In the genomic region with DNA sequence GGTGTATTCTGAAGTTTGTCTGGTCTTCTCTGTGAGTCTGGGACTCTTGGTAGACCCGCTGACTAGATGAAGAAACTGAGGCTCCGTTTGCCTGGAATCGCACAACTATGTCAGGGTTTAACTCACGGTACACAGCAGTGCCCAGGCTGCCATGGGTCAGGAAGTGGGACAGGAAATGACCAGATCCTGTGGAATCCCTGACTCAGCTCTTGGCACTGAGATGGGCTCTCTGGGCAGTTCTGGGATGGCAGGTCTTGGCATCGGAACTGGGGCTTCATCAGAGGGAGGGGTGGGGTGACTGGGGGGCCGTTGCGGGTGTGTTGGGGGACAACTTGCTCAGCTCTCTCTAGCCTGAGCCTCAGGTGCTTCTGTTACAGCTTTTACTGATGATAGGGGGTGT, we compare ENCODE assay signal across 11 mouse cellular contexts. TPM values are rescaled to one million over a fixed set of nuclear protein-coding genes. Genes with fewer than 3 reads are reported as not detected.
A peak's percentile ranks its signal among the peaks of the same experiment; 100 is the strongest.
DNase-seq lines count a peak whose midpoint lies in the region; ATAC-seq and TF ChIP-seq lines count a peak whose summit lies in the region.
"Had no signal": no experiment of that assay in that cellular context is flagged by ENCODE, and none has a peak within 500 bp of the region (broad histone marks: within the 10 kb centered on the region; RNA-seq: fewer than 3 reads in every experiment).

No protein-coding gene starts in this region.

- no peaks in the 10 kb centered on the region for H3K9me3 ChIP-seq in heart, embryonic 13.5 days
- H3K9me3 ChIP-seq in limb, embryonic 10.5 days (replicated peaks) = no peaks in the 10 kb centered on the region
- H3K9me3 ChIP-seq: liver, embryonic 15.5 days had no signal

- H3K27ac ChIP-seq in heart, embryonic 13.5 days (replicated peaks) = peak overlapping the region; percentile 97
- H3K27ac ChIP-seq in limb, embryonic 10.5 days = 0 out of 2 replicates have a peak overlapping the region, but pooled peaks have one; percentile 65

- peak overlapping the region; percentile 70 for H3K9ac ChIP-seq in heart, embryonic 13.5 days
- H3K9ac ChIP-seq: liver, embryonic 15.5 days had no signal

- peaks cover 89% of the 10 kb centered on the region for H3K4me1 ChIP-seq in heart, embryonic 13.5 days
- peaks cover 76% of the 10 kb centered on the region for H3K4me1 ChIP-seq in limb, embryonic 10.5 days

- H3K27me3 ChIP-seq in C2C12 (ENCODE audit: control insufficient read depth, insufficient read depth, insufficient read length) = no peaks in the 10 kb centered on the region
- H3K27me3 ChIP-seq in heart, embryonic 13.5 days (replicated peaks) = no peaks in the 10 kb centered on the region
- no peaks in the 10 kb centered on the region for H3K27me3 ChIP-seq in limb, embryonic 10.5 days (ENCODE audit: low read depth, poor library complexity, severe bottlenecking)

- no peak for ATAC-seq in heart, embryonic 13.5 days (ENCODE audit: extremely low read depth, insufficient number of reproducible peaks, low FRiP score, low TSS enrichment)
- no peak for ATAC-seq in megakaryocyte-erythroid progenitor cell, adult 5-6 weeks (replicated peaks; ENCODE audit: low FRiP score, low TSS enrichment, poor library complexity, severe bottlenecking)

- peak overlapping the region; percentile 54 for H3K4me2 ChIP-seq in heart, embryonic 13.5 days
- H3K4me2 ChIP-seq: liver, embryonic 15.5 days had no signal

- TF ChIP-seq CTCF in C2C12 (IDR thresholded peaks at IDR 0.05; ENCODE audit: control insufficient read depth, insufficient read depth, insufficient read length) = no peak

- H3K79me2 ChIP-seq in C2C12 (ENCODE audit: control insufficient read depth, insufficient read depth) = peaks cover 100% of the 10 kb centered on the region

- 52% methylated on average over 7 of the region's 7 CpGs for WGBS in heart, embryonic 13.5 days
- WGBS in limb, embryonic 10.5 days = 76% methylated on average over 7 of the region's 7 CpGs

- no peak overlapping the region for H3K4me3 ChIP-seq in C2C12 (ENCODE audit: insufficient read depth, poor library complexity, severe bottlenecking)
- H3K4me3 ChIP-seq in heart, embryonic 13.5 days = no peak overlapping the region
- H3K4me3 ChIP-seq in limb, embryonic 10.5 days = no peak overlapping the region
- H3K4me3 ChIP-seq: liver, embryonic 15.5 days had no signal

- peaks cover 95% of the 10 kb centered on the region for H3K36me3 ChIP-seq in C2C12 (ENCODE audit: control insufficient read depth, insufficient read depth)
- H3K36me3 ChIP-seq in heart, embryonic 13.5 days = peaks cover 21% of the 10 kb centered on the region
- H3K36me3 ChIP-seq in limb, embryonic 10.5 days = peaks cover 37% of the 10 kb centered on the region
- H3K36me3 ChIP-seq: liver, embryonic 15.5 days had no signal

- DNase-seq in NIH3T3 (ENCODE audit: low read depth) = peak; percentile 77
- no peak for DNase-seq in limb, embryonic 10.5 days (ENCODE audit: low spot score)
- no peak for DNase-seq in cerebellum, adult 9-11 months
- DNase-seq in frontal cortex, postnatal 25 days (ENCODE audit: low spot score in 2 of 2) = no peak
- DNase-seq in layer of hippocampus, adult 18-20 months (ENCODE audit: low spot score in 2 of 2) = no peak
- DNase-seq: gastrocnemius, postnatal 36 days; right cerebral cortex, adult 18-20 months had no signal

- peak overlapping the region; percentile 56 for H3ac ChIP-seq in C2C12 (ENCODE audit: control insufficient read depth, insufficient read length, low read depth)

- H3K79me3 ChIP-seq in C2C12 (ENCODE audit: low read depth) = peaks cover 85% of the 10 kb centered on the region

TF ChIP-seq in C2C12, 6 proteins besides CTCF, POLR2A, EP300 and RAD21:
- no peak for TF ChIP-seq MAX (IDR thresholded peaks at IDR 0.05)
- TF ChIP-seq CEBPB (IDR thresholded peaks at IDR 0.05; ENCODE audit: low read depth) = no peak
- TF ChIP-seq MYOD1 (IDR thresholded peaks at IDR 0.05; ENCODE audit: control insufficient read depth, insufficient read length, low read depth) = peak; percentile 4
- no peak for TF ChIP-seq MYOG (IDR thresholded peaks at IDR 0.05; ENCODE audit: control insufficient read depth, extremely low read depth, insufficient read length)
- no peak for TF ChIP-seq USF1 (IDR thresholded peaks at IDR 0.05; ENCODE audit: low read depth)
- peak; percentile 61 for TF ChIP-seq FOSL1 (IDR thresholded peaks at IDR 0.05; ENCODE audit: insufficient read depth, low read length, poor library complexity, severe bottlenecking)

RNA-seq across cellular contexts. Expression of a gene that starts 10.0 kb away (rescaled TPM):
- polyA plus RNA-seq in C2C12 (2012; fragmentation: generic; extraction: Trizol) = 129 TPM
- polyA plus RNA-seq in heart, embryonic 13.5 days (2015; fragmentation: Nextera tagmentation; extraction: Ambion mirVana) = 4.0 and 4.3 TPM in 2 replicates
- 4.6 and 5.6 TPM in 2 replicates for polyA plus RNA-seq in limb, embryonic 10.5 days (2016; fragmentation: Nextera tagmentation; extraction: Ambion mirVana)
- 0.30 and 1.2 TPM in 2 replicates for total RNA-seq in megakaryocyte-erythroid progenitor cell, adult 5-6 weeks (2014; fragmentation: Nextera tagmentation)
- total RNA-seq in megakaryocyte-erythroid progenitor cell, adult 5-6 weeks (2017) = not detected in 2 replicates
- total RNA-seq in layer of hippocampus, adult 18-20 months (2021) = 1 to 10 TPM in 1 of 2 experiments, under 1 TPM in 1; 0.99 to 1.4 TPM

RNA-seq across cellular contexts. Expression of a gene that starts 56.9 kb away (rescaled TPM):
- polyA plus RNA-seq in C2C12 (2012; fragmentation: generic; extraction: Trizol) = 1.9 TPM
- 1.2 TPM in 2 replicates for polyA plus RNA-seq in heart, embryonic 13.5 days (2015; fragmentation: Nextera tagmentation; extraction: Ambion mirVana)
- 0.14 and 0.29 TPM in 2 replicates for polyA plus RNA-seq in limb, embryonic 10.5 days (2016; fragmentation: Nextera tagmentation; extraction: Ambion mirVana)
- total RNA-seq in megakaryocyte-erythroid progenitor cell, adult 5-6 weeks (2014; fragmentation: Nextera tagmentation) = not detected in 2 replicates
- not detected in 2 replicates for total RNA-seq in megakaryocyte-erythroid progenitor cell, adult 5-6 weeks (2017)
- total RNA-seq in layer of hippocampus, adult 18-20 months (2021) = 1 to 10 TPM; 3.1 to 3.9 TPM

Comparison
In these comparisons a context has a peak if more than half of its experiments do, and no peak if none do; other contexts are left out.
1. RNA of a gene that starts 10.0 kb away (polyA plus RNA-seq): 129 TPM in C2C12 (single experiment); 4.6 to 5.6 TPM in limb, embryonic 10.5 days and 4.0 to 4.3 TPM in heart, embryonic 13.5 days; every median in the first group is over 10 times any median in the second.